Mouse (Mus musculus) stomach, embryonic 16.5 days (tissue): Measurements from ENCODE around the gene Stmnd1. TPM values are rescaled to one million over a fixed set of nuclear protein-coding genes. Genes with fewer than 3 reads are reported as not detected.
"Not testable (repeated sequence)": the region's sequence is repeated elsewhere in the genome, so short reads cannot be mapped to it uniquely, and the experiment has no call there.

Experiments
- ATAC-seq: fragments of 200-750 bp; cut with Nextera tagmentation; 2 replicates; pipeline ENCODE4 v1.8.0; 2017; ENCODE audit warnings: moderate number of reproducible peaks, moderate TSS enrichment; ENCODE audit not compliant: insufficient read depth, low FRiP score
- H3K27ac ChIP-seq: fragments of 300-500 bp; sonication (generic); 2 replicates; pipeline ENCODE4 v1.5.1; 2014; ENCODE audit warnings: low read length
- H3K27me3 ChIP-seq: fragments of 300-500 bp; sonication (generic); 2 replicates; pipeline ENCODE4 v1.6.1; 2014; ENCODE audit warnings: low read length, control low read depth, mixed read lengths; ENCODE audit not compliant: control insufficient read depth, insufficient read depth
- H3K36me3 ChIP-seq: fragments of 300-500 bp; sonication (generic); 2 replicates; pipeline ENCODE4 v1.6.1; 2014; ENCODE audit warnings: low read length; ENCODE audit not compliant: control insufficient read depth, insufficient read depth
- H3K4me1 ChIP-seq: fragments of 300-500 bp; sonication (generic); 2 replicates; pipeline ENCODE4 v1.6.1; 2014; ENCODE audit warnings: low read length, control low read depth, mixed read lengths; ENCODE audit not compliant: control insufficient read depth, insufficient read depth
- H3K4me2 ChIP-seq: fragments of 300-500 bp; sonication (generic); 2 replicates; pipeline ENCODE4 v1.6.1; 2014; ENCODE audit warnings: low read depth, low read length, mixed read lengths
- H3K4me3 ChIP-seq: fragments of 300-500 bp; sonication (generic); replicated peaks from 2 replicates; pipeline ENCODE4 v1.5.1; 2014; ENCODE audit warnings: mild to moderate bottlenecking, low read length
- H3K9ac ChIP-seq: fragments of 300-500 bp; sonication (generic); 2 replicates; pipeline ENCODE4 v1.6.1; 2014; ENCODE audit warnings: low read length
- H3K9me3 ChIP-seq: fragments of 300-500 bp; sonication (generic); replicated peaks from 2 replicates; pipeline ENCODE4 v1.6.1; 2016; ENCODE audit warnings: low read length, control low read depth; ENCODE audit not compliant: control insufficient read depth
- WGBS: fragments of 180-500 bp; shearing (Covaris S2); extraction: QIAGEN DNeasy Blood & Tissue Kit; methylation state at CpG from one replicate; pipeline ENCODE4 v1.1.7; 2014; 5-methylcytosine and 5-hydroxymethylcytosine counted together
- polyA plus RNA-seq: library from polyadenylated mRNA; unstranded; fragments of >200 nt; fragmentation: Nextera tagmentation; extraction: Ambion mirVana; gene quantifications from 2 replicates; pipeline ENCODE4 v1.2.1, GENCODE M21; 2015

Stmnd1 gene
- polyA plus RNA-seq, 1 experiment from 2014 or later: 0.19 TPM

- no peak overlapping the region for H3K27ac ChIP-seq
- no peak for ATAC-seq
These were observed 52.9 kb downstream of the Stmnd1 start for GRCm38 (mm10) chr13:46326351-46326985.

GRCm38 (mm10) chr13:46335020-46335419, 61.5 kb downstream of the Stmnd1 start:
- H3K4me2 ChIP-seq: no peak overlapping the region
- no peak for ATAC-seq
- H3K9me3 ChIP-seq: 0 out of 2 replicates have a peak, but pooled peaks cover 6% of the 10 kb centered on the region
- WGBS: 56% methylated on average over 6 of the region's 6 CpGs
- no peaks in the 10 kb centered on the region for H3K36me3 ChIP-seq
- H3K4me3 ChIP-seq: no peak overlapping the region
- no peaks in the 10 kb centered on the region for H3K27me3 ChIP-seq
- no peak overlapping the region for H3K27ac ChIP-seq
- no peaks in the 10 kb centered on the region for H3K4me1 ChIP-seq
- no peak overlapping the region for H3K9ac ChIP-seq

More at GRCm38 (mm10) chr13:46326351-46326985, 52.9 kb downstream of the Stmnd1 start:
- Histone ChIP-seq H3K4me3 (no peak overlapping the region), H3K36me3 (no peaks in the 10 kb centered on the region), H3K4me2 (no peak overlapping the region), H3K27me3 (no peaks in the 10 kb centered on the region), H3K4me1 (no peaks in the 10 kb centered on the region), H3K9me3 (no peaks in the 10 kb centered on the region), H3K9ac (no peak overlapping the region)
- WGBS: 68% methylated on average over 4 of the region's 4 CpGs

GRCm38 (mm10) chr13:46336281-46336680, 62.8 kb downstream of the Stmnd1 start:
- not testable (repeated sequence) for H3K36me3 ChIP-seq, H3K27me3 ChIP-seq, H3K4me1 ChIP-seq, H3K9me3 ChIP-seq, H3K9ac ChIP-seq, H3K4me3 ChIP-seq, H3K27ac ChIP-seq, H3K4me2 ChIP-seq, ATAC-seq
- 69% methylated on average over 1 of the region's 1 CpGs for WGBS

GRCm38 (mm10) chr13:46337791-46338190, 64.3 kb downstream of the Stmnd1 start:
- no peak for ATAC-seq

DNA sequence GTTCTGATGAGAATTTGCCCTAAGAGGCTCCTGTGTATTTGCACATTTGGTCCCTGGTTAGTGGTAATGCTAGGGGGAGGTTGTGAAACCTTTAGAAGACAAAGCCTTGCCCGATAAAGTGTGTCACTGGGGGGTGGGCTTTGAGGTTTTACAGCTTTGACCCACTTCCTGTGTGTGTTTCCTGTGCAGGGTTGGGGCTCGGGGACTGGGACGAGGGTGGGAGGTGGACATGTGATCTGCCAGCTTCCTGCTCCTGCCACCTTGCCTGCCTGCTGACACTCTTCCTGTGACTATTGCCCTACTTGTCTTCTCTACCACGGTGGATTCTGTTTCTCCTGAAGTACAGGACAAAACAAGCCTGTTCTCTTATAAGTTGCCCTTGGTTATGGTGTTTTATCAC, 66.4 kb downstream of the Stmnd1 start:
- Histone ChIP-seq H3K4me2 (no peak overlapping the region), H3K4me1 (no peaks in the 10 kb centered on the region), H3K9me3 (no peaks in the 10 kb centered on the region), H3K27ac (no peak overlapping the region), H3K4me3 (no peak overlapping the region), H3K9ac (no peak overlapping the region), H3K36me3 (no peaks in the 10 kb centered on the region), H3K27me3 (no peaks in the 10 kb centered on the region)
- WGBS: 49% methylated on average over 4 of the region's 4 CpGs
- ATAC-seq: no peak

More at GRCm38 (mm10) chr13:46337791-46338190, 64.3 kb downstream of the Stmnd1 start:
- H3K4me1 ChIP-seq: no peaks in the 10 kb centered on the region
- H3K9ac ChIP-seq: no peak overlapping the region
- WGBS: 69% methylated on average over 2 of the region's 2 CpGs
- no peak overlapping the region for H3K4me3 ChIP-seq
- H3K27me3 ChIP-seq: no peaks in the 10 kb centered on the region
- H3K4me2 ChIP-seq: no peak overlapping the region
- H3K9me3 ChIP-seq: no peaks in the 10 kb centered on the region
- no peak overlapping the region for H3K27ac ChIP-seq
- no peaks in the 10 kb centered on the region for H3K36me3 ChIP-seq

GRCm38 (mm10) chr13:46340583-46340982, 67.1 kb downstream of the Stmnd1 start:
- no peaks in the 10 kb centered on the region for H3K36me3 ChIP-seq
- no peak for ATAC-seq
- H3K27ac ChIP-seq: no peak overlapping the region
- WGBS: 91% methylated on average over 8 of the region's 8 CpGs
- no peak overlapping the region for H3K9ac ChIP-seq
- no peaks in the 10 kb centered on the region for H3K9me3 ChIP-seq
- no peak overlapping the region for H3K4me3 ChIP-seq
- H3K27me3 ChIP-seq: no peaks in the 10 kb centered on the region
- no peak overlapping the region for H3K4me2 ChIP-seq
- H3K4me1 ChIP-seq: no peaks in the 10 kb centered on the region

GRCm38 (mm10) chr13:46341419-46341818, 67.9 kb downstream of the Stmnd1 start:
- Histone ChIP-seq H3K27ac (no peak overlapping the region), H3K27me3 (no peaks in the 10 kb centered on the region), H3K4me2 (no peak overlapping the region), H3K9ac (no peak overlapping the region), H3K4me3 (no peak overlapping the region), H3K4me1 (no peaks in the 10 kb centered on the region), H3K36me3 (no peaks in the 10 kb centered on the region), H3K9me3 (no peaks in the 10 kb centered on the region)
- ATAC-seq: no peak
- 80% methylated on average over 5 of the region's 5 CpGs for WGBS

DNA sequence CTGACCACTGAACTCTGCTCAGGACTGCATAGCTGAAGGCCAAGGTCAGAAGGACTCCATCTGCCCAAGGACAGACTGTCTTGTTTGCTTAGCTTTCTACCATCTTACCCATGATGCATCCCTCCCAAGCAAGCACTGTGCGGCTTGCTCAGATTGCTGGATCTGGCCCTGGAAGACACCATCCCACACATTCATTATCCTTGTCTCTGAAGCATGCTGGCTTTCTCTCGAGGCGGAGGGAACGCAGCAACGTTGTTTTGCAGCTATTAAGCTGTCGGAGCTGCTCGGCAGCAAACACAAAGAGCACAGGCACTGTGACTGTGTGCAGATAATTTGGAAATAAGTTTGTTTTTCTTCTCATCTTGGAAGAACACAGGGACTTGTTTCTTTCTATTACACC, 69.7 kb downstream of the Stmnd1 start:
- H3K9ac ChIP-seq: no peak overlapping the region
- no peaks in the 10 kb centered on the region for H3K36me3 ChIP-seq
- WGBS: 58% methylated on average over 7 of the region's 7 CpGs
- H3K4me1 ChIP-seq: no peaks in the 10 kb centered on the region
- no peaks in the 10 kb centered on the region for H3K9me3 ChIP-seq
- H3K27ac ChIP-seq: no peak overlapping the region
- no peak overlapping the region for H3K4me3 ChIP-seq
- ATAC-seq: no peak
- no peaks in the 10 kb centered on the region for H3K27me3 ChIP-seq
- no peak overlapping the region for H3K4me2 ChIP-seq

DNA sequence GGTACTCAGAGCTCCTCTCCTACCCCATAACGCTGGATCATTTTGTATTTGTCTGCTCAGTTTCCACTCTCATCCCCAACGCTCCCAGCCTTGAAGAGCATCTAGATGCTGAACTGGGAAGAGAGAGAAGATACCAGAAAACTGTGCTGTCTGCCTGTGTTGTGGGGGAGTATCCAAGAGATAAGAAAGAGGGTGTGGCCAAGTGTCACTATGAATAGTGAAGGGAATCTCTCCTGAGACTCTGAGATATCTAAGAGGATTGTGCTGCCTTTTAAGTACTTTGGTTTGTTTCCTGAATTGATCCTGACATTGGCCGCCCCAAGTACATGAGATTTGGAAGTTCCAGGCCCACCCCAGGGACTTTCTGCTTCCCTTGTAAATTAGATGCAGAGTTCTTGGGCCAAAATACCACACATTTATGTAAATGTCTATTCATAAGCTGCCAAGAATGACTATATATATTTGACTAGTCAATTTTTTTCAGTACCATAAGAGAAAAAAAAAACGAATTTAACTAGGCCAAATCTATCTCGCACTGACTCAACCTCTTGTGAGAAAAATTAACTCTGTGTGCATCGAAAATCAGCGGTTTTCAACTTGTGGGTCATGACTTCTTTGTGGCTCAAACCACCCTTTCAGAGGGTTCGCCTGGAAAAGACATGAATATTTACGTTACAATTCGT, 73.5 kb downstream of the Stmnd1 start:
- Histone ChIP-seq H3K4me1 (no peaks in the 10 kb centered on the region), H3K27ac (no peak overlapping the region), H3K9me3 (no peaks in the 10 kb centered on the region), H3K4me2 (no peak overlapping the region), H3K36me3 (no peaks in the 10 kb centered on the region), H3K9ac (no peak overlapping the region), H3K4me3 (no peak overlapping the region), H3K27me3 (no peaks in the 10 kb centered on the region)
- ATAC-seq: no peak
- 74% methylated on average over 10 of the region's 10 CpGs for WGBS
